Mouse (Mus musculus): ENCODE data around the gene Lrp2. TPM values are rescaled to one million over a fixed set of nuclear protein-coding genes. Genes with fewer than 3 reads are reported as not detected.

Lrp2 gene
- total RNA-seq (2017) = not detected in 2 replicates

GRCm38 (mm10) chr2:69585886-69586398 lies at the start of gene Lrp2:
Lrp2 (minus strand) TSS chr2:69586065.
- ATAC-seq (replicated peaks; ENCODE audit: low read depth, poor library complexity, severe bottlenecking) = peak; percentile 30

- ATAC-seq (replicated peaks; ENCODE audit: low read depth, poor library complexity, severe bottlenecking) = peak; percentile 94
Measured at GRCm38 (mm10) chr2:69635064-69635701, 49.3 kb upstream of the Lrp2 start.

- ATAC-seq (replicated peaks; ENCODE audit: low read depth, poor library complexity, severe bottlenecking) = no peak; the same call in 1 of the 2 replicates
Measured at GRCm38 (mm10) chr2:69631449-69631848, 45.6 kb upstream of the Lrp2 start.

GRCm38 (mm10) chr2:69630792-69631191 lies 44.9 kb upstream of the Lrp2 start:
- ATAC-seq (replicated peaks; ENCODE audit: low read depth, poor library complexity, severe bottlenecking) = no peak

GRCm38 (mm10) chr2:69629914-69630313 lies 44.0 kb upstream of the Lrp2 start:
- ATAC-seq (replicated peaks; ENCODE audit: low read depth, poor library complexity, severe bottlenecking) = no peak

GRCm38 (mm10) chr2:69629215-69629614 lies 43.4 kb upstream of the Lrp2 start:
- ATAC-seq (replicated peaks; ENCODE audit: low read depth, poor library complexity, severe bottlenecking) = no peak

- no peak for ATAC-seq (replicated peaks; ENCODE audit: low read depth, poor library complexity, severe bottlenecking)
Measured at GRCm38 (mm10) chr2:69619286-69619685, 33.4 kb upstream of the Lrp2 start.

- ATAC-seq (replicated peaks; ENCODE audit: low read depth, poor library complexity, severe bottlenecking) = no peak
Measured at GRCm38 (mm10) chr2:69618336-69618735, 32.5 kb upstream of the Lrp2 start.

GRCm38 (mm10) chr2:69613237-69613636 lies 27.4 kb upstream of the Lrp2 start:
- peak; percentile 72 for ATAC-seq (replicated peaks; ENCODE audit: low read depth, poor library complexity, severe bottlenecking)

GRCm38 (mm10) chr2:69612716-69613115 lies 26.9 kb upstream of the Lrp2 start:
- ATAC-seq (replicated peaks; ENCODE audit: low read depth, poor library complexity, severe bottlenecking) = no peak

- ATAC-seq (replicated peaks; ENCODE audit: low read depth, poor library complexity, severe bottlenecking) = no peak
Measured at GRCm38 (mm10) chr2:69612237-69612636, 26.4 kb upstream of the Lrp2 start.

- no peak for ATAC-seq (replicated peaks; ENCODE audit: low read depth, poor library complexity, severe bottlenecking)
Measured at GRCm38 (mm10) chr2:69606621-69607020, 20.8 kb upstream of the Lrp2 start.

GRCm38 (mm10) chr2:69603726-69604393 lies 18.0 kb upstream of the Lrp2 start:
- no peak for ATAC-seq (replicated peaks; ENCODE audit: low read depth, poor library complexity, severe bottlenecking)

- ATAC-seq (replicated peaks; ENCODE audit: low read depth, poor library complexity, severe bottlenecking) = no peak
Measured at GRCm38 (mm10) chr2:69593168-69593567, 7.3 kb upstream of the Lrp2 start.

- ATAC-seq (replicated peaks; ENCODE audit: low read depth, poor library complexity, severe bottlenecking) = no peak
Measured at GRCm38 (mm10) chr2:69592536-69592935, 6.7 kb upstream of the Lrp2 start.

GRCm38 (mm10) chr2:69591966-69592505 lies 6.2 kb upstream of the Lrp2 start:
- ATAC-seq (replicated peaks; ENCODE audit: low read depth, poor library complexity, severe bottlenecking) = no peak

GRCm38 (mm10) chr2:69590548-69590947 lies 4.7 kb upstream of the Lrp2 start:
- no peak for ATAC-seq (replicated peaks; ENCODE audit: low read depth, poor library complexity, severe bottlenecking)

- no peak for ATAC-seq (replicated peaks; ENCODE audit: low read depth, poor library complexity, severe bottlenecking)
Measured at GRCm38 (mm10) chr2:69587896-69588295, 2.0 kb upstream of the Lrp2 start.

- no peak for ATAC-seq (replicated peaks; ENCODE audit: low read depth, poor library complexity, severe bottlenecking)
Measured at GRCm38 (mm10) chr2:69586821-69587728, 1.2 kb upstream of the Lrp2 start.

- ATAC-seq (replicated peaks; ENCODE audit: low read depth, poor library complexity, severe bottlenecking) = 0 out of 2 replicates have a peak, but pooled peaks have one; percentile 16
Measured at GRCm38 (mm10) chr2:69585191-69585885, 527 bp downstream of the Lrp2 start.
